8 mouse cellular contexts compared by ENCODE assay signal in the genomic region with DNA sequence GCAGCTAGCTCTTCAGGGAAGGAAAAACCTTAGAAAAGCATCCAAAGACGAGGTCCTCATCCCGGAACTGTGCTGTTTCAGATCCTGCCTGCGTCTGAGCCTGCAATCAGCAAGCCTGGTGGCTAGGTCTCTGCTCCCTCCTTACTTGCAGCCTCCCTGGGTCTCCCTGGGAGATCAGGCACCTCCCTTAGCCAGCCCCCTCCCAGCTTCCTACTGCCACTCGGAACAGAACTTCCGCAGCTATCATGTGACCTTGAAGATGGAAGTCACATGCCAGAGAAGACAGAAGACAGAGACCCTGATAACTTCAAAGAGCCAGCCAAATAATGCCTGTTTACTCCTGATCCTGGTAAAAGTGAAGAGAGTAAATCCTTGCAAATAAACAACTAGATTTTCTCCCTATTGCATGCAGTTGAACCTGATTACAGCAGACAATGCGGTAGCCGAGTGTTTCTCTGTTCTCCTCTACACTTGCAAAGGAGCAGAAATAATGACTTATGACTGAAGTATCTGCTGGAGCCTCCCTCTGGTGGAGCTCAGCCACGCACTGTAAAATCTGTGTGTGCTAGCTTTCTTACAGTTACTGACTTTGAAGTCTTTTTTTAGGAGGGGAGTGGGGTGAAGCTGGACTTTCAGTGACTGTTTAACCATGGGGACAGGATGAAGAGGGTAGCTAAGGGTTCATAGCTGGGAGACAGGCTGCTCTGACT. TPM values are rescaled to one million over a fixed set of nuclear protein-coding genes. Genes with fewer than 3 reads are reported as not detected.
DNase-seq lines count a peak whose midpoint lies in the region; ATAC-seq and TF ChIP-seq lines count a peak whose summit lies in the region.
"Had no signal": no experiment of that assay in that cellular context is flagged by ENCODE, and none has a peak within 500 bp of the region (broad histone marks: within the 10 kb centered on the region; RNA-seq: fewer than 3 reads in every experiment).

No protein-coding gene starts in this region.

- peak; percentile 58 to 67 for DNase-seq in urinary bladder, postnatal 4 days (ENCODE audit: low spot score in 2 of 2)
- no peak for DNase-seq in urinary bladder, postnatal 10 days (ENCODE audit: low spot score)
- DNase-seq in embryonic facial prominence, embryonic 10.5 days (ENCODE audit: low spot score), result peak; percentile 37
- DNase-seq in heart, postnatal 4 days, result peak; percentile 43
- peak; percentile 16 for DNase-seq in stomach, postnatal 0 days (ENCODE audit: low spot score)

- no peak overlapping the region for H3K4me3 ChIP-seq in embryonic facial prominence, embryonic 10.5 days
- H3K4me3 ChIP-seq in liver, embryonic 15.5 days (replicated peaks), result peak overlapping the region; percentile 20
- no peak overlapping the region for H3K4me3 ChIP-seq in stomach, postnatal 0 days (ENCODE audit: low read depth, low read length)
- no peak overlapping the region for H3K4me3 ChIP-seq in forebrain, embryonic 16.5 days (replicated peaks; ENCODE audit: low read length)
- H3K4me3 ChIP-seq: neural tube, embryonic 12.5 days had no signal

- TF ChIP-seq EP300 in stomach, postnatal 0 days (optimal IDR thresholded peaks at IDR 0.05), result no peak

- H3K4me2 ChIP-seq in liver, embryonic 15.5 days, result peak overlapping the region; percentile 54
- peak overlapping the region; percentile 12 for H3K4me2 ChIP-seq in stomach, postnatal 0 days (replicated peaks; ENCODE audit: low read depth)
- no peak overlapping the region for H3K4me2 ChIP-seq in forebrain, embryonic 16.5 days (ENCODE audit: low read length)
- H3K4me2 ChIP-seq: neural tube, embryonic 12.5 days had no signal

- no peak for ATAC-seq in liver, embryonic 15.5 days (ENCODE audit: insufficient read depth)
- ATAC-seq in stomach, postnatal 0 days (ENCODE audit: low FRiP score, low TSS enrichment), result no peak; the same call in 1 of the 2 replicates
- no peak for ATAC-seq in forebrain, embryonic 16.5 days

- peaks cover 22% of the 10 kb centered on the region for H3K4me1 ChIP-seq in embryonic facial prominence, embryonic 10.5 days
- peaks cover 50% of the 10 kb centered on the region for H3K4me1 ChIP-seq in liver, embryonic 15.5 days (replicated peaks)
- H3K4me1 ChIP-seq in stomach, postnatal 0 days (replicated peaks; ENCODE audit: control insufficient read depth, insufficient read depth), result no peaks in the 10 kb centered on the region
- H3K4me1 ChIP-seq in forebrain, embryonic 16.5 days (replicated peaks; ENCODE audit: control insufficient read depth, insufficient read depth, low read length), result no peaks in the 10 kb centered on the region

- no peaks in the 10 kb centered on the region for H3K27me3 ChIP-seq in embryonic facial prominence, embryonic 10.5 days (replicated peaks; ENCODE audit: low read depth, poor library complexity, severe bottlenecking)
- no peaks in the 10 kb centered on the region for H3K27me3 ChIP-seq in liver, embryonic 15.5 days
- no peaks in the 10 kb centered on the region for H3K27me3 ChIP-seq in stomach, postnatal 0 days (ENCODE audit: control insufficient read depth, insufficient read depth, low read length)
- H3K27me3 ChIP-seq in forebrain, embryonic 16.5 days (replicated peaks; ENCODE audit: control insufficient read depth, insufficient read depth, low read length), result no peaks in the 10 kb centered on the region
- H3K27me3 ChIP-seq: neural tube, embryonic 12.5 days had no signal

- H3K9me3 ChIP-seq in embryonic facial prominence, embryonic 10.5 days, result no peaks in the 10 kb centered on the region
- no peaks in the 10 kb centered on the region for H3K9me3 ChIP-seq in liver, embryonic 15.5 days (replicated peaks)
- no peaks in the 10 kb centered on the region for H3K9me3 ChIP-seq in stomach, postnatal 0 days (ENCODE audit: control insufficient read depth, low read length)
- no peaks in the 10 kb centered on the region for H3K9me3 ChIP-seq in forebrain, embryonic 16.5 days (ENCODE audit: control insufficient read depth, low read length)
- H3K9me3 ChIP-seq: neural tube, embryonic 12.5 days had no signal

- peak overlapping the region; percentile 35; the same call in 1 of the 2 replicates for H3K9ac ChIP-seq in liver, embryonic 15.5 days
- H3K9ac ChIP-seq in stomach, postnatal 0 days (ENCODE audit: low read length), result no peak overlapping the region
- no peak overlapping the region for H3K9ac ChIP-seq in forebrain, embryonic 16.5 days (replicated peaks; ENCODE audit: low read depth, low read length)
- H3K9ac ChIP-seq: neural tube, embryonic 12.5 days had no signal

- peak overlapping the region; percentile 69 for H3K27ac ChIP-seq in embryonic facial prominence, embryonic 10.5 days (replicated peaks)
- H3K27ac ChIP-seq in liver, embryonic 15.5 days (replicated peaks), result peak overlapping the region; percentile 45
- H3K27ac ChIP-seq in stomach, postnatal 0 days (replicated peaks), result no peak overlapping the region; the same call in 1 of the 2 replicates
- no peak overlapping the region for H3K27ac ChIP-seq in forebrain, embryonic 16.5 days (ENCODE audit: low read length)
- H3K27ac ChIP-seq: neural tube, embryonic 12.5 days had no signal

- WGBS in embryonic facial prominence, embryonic 10.5 days, result 65% methylated on average over 8 of the region's 8 CpGs
- WGBS in liver, embryonic 15.5 days (ENCODE audit: insufficient replicate concordance), result 27% methylated on average over 8 of the region's 8 CpGs
- WGBS in stomach, postnatal 0 days, result 29% methylated on average over 8 of the region's 8 CpGs
- WGBS in forebrain, embryonic 16.5 days, result 62% methylated on average over 8 of the region's 8 CpGs

- TF ChIP-seq CTCF in stomach, postnatal 0 days (IDR thresholded peaks at IDR 0.05; ENCODE audit: low read depth), result peak; percentile 46

- no peaks in the 10 kb centered on the region for H3K36me3 ChIP-seq in embryonic facial prominence, embryonic 10.5 days (replicated peaks)
- no peaks in the 10 kb centered on the region for H3K36me3 ChIP-seq in liver, embryonic 15.5 days (replicated peaks)
- no peaks in the 10 kb centered on the region for H3K36me3 ChIP-seq in stomach, postnatal 0 days (ENCODE audit: control insufficient read depth, insufficient read depth, low read length)
- no peaks in the 10 kb centered on the region for H3K36me3 ChIP-seq in forebrain, embryonic 16.5 days (ENCODE audit: control insufficient read depth, insufficient read depth)
- H3K36me3 ChIP-seq: neural tube, embryonic 12.5 days had no signal

RNA-seq across cellular contexts. Expression of a gene that starts 22.7 kb away (rescaled TPM):
- polyA plus RNA-seq in embryonic facial prominence, embryonic 10.5 days (2016; fragmentation: Nextera tagmentation; extraction: Ambion mirVana), result 30.3 and 30.9 TPM in 2 replicates
- total RNA-seq in heart, postnatal 4 days (2021), result 100 to 1,000 TPM; 137 to 138 TPM
- 40.8 and 45.0 TPM in 2 replicates for polyA plus RNA-seq in liver, embryonic 15.5 days (2015; fragmentation: Nextera tagmentation; extraction: Ambion mirVana)
- polyA plus RNA-seq in stomach, postnatal 0 days (2015; fragmentation: Nextera tagmentation; extraction: Ambion mirVana), result 42.1 and 45.4 TPM in 2 replicates
- polyA plus RNA-seq in forebrain, embryonic 16.5 days (2015; fragmentation: Nextera tagmentation; extraction: Ambion mirVana), result 30.7 and 32.0 TPM in 2 replicates

Comparison
In these comparisons a context has a peak if more than half of its experiments do, and no peak if none do; other contexts are left out.
1. H3K27ac ChIP-seq: peak in embryonic facial prominence, embryonic 10.5 days (single experiment) and liver, embryonic 15.5 days (single experiment); none in stomach, postnatal 0 days (single experiment) and forebrain, embryonic 16.5 days (single experiment).